Mouse (Mus musculus): ENCODE measurements at regions not wholly inside any gene's neighbourhood (a gene's known extent, or its start where the extent isn't known, plus 50 kb on each side); places are given as distances from the start of the nearest gene placed in this dataset.

- CTCF ChIA-PET: no interaction called here
These were observed 240.1 kb upstream of the Zeb2 start for GRCm38 (mm10) chr2:45357266-45357665.

GRCm38 (mm10) chr2:45356558-45357170, 239.5 kb upstream of the Zeb2 start:
- CTCF ChIA-PET: no interaction called here

- CTCF ChIA-PET: no interaction called here
These were observed 238.8 kb upstream of the Zeb2 start for GRCm38 (mm10) chr2:45356021-45356420.

- CTCF ChIA-PET: no interaction called here
These were observed 234.4 kb upstream of the Zeb2 start for GRCm38 (mm10) chr2:45351529-45352133.

- CTCF ChIA-PET: no interaction called here
These were observed 229.2 kb upstream of the Zeb2 start for GRCm38 (mm10) chr2:45346358-45346757.

- CTCF ChIA-PET: no interaction called here
These were observed 222.7 kb upstream of the Zeb2 start for GRCm38 (mm10) chr2:45339866-45340265.

GRCm38 (mm10) chr2:45338809-45339208, 221.6 kb upstream of the Zeb2 start:
- CTCF ChIA-PET: no interaction called here

- CTCF ChIA-PET: no interaction called here
These were observed 199.9 kb upstream of the Zeb2 start for GRCm38 (mm10) chr2:45316945-45317565.

GRCm38 (mm10) chr2:45287530-45288009, 170.4 kb upstream of the Zeb2 start:
- CTCF ChIA-PET: no interaction called here

- CTCF ChIA-PET: no interaction called here
These were observed 166.6 kb upstream of the Zeb2 start for GRCm38 (mm10) chr2:45283811-45284210.

- CTCF ChIA-PET: no interaction called here
These were observed 162.3 kb upstream of the Zeb2 start for GRCm38 (mm10) chr2:45279490-45279889.

GRCm38 (mm10) chr2:45277602-45278001, 160.4 kb upstream of the Zeb2 start:
- CTCF ChIA-PET: no interaction called here

- CTCF ChIA-PET: no interaction called here
These were observed 159.5 kb upstream of the Zeb2 start for GRCm38 (mm10) chr2:45276703-45277102.

GRCm38 (mm10) chr2:45270035-45270434, 152.8 kb upstream of the Zeb2 start:
- CTCF ChIA-PET: no interaction called here

GRCm38 (mm10) chr2:45265819-45266218, 148.6 kb upstream of the Zeb2 start:
- CTCF ChIA-PET: no interaction called here

GRCm38 (mm10) chr2:45261949-45262348, 144.8 kb upstream of the Zeb2 start:
- CTCF ChIA-PET: interaction anchor here (0.6 kb wide), 1 partner anchor 366 kb away, joined by 10 read pairs; no protein-coding TSS in a partner anchor

- CTCF ChIA-PET: no interaction called here
These were observed 141.7 kb upstream of the Zeb2 start for GRCm38 (mm10) chr2:45258897-45259296.

- CTCF ChIA-PET: no interaction called here
These were observed 139.2 kb upstream of the Zeb2 start for GRCm38 (mm10) chr2:45256373-45256772.

GRCm38 (mm10) chr2:45253936-45254335, 136.7 kb upstream of the Zeb2 start:
- CTCF ChIA-PET: no interaction called here

- CTCF ChIA-PET: interaction anchor here (0.6 kb wide), 1 partner anchor 838 kb away, joined by 3 read pairs; no protein-coding TSS in a partner anchor
These were observed 135.1 kb upstream of the Zeb2 start for GRCm38 (mm10) chr2:45252321-45252720.

GRCm38 (mm10) chr2:45249658-45250057, 132.5 kb upstream of the Zeb2 start:
- CTCF ChIA-PET: no interaction called here

GRCm38 (mm10) chr2:45246061-45246945, 129.1 kb upstream of the Zeb2 start:
- CTCF ChIA-PET: no interaction called here

Data from spleen, embryonic (tissue).